Mouse (Mus musculus): ENCODE results near the gene Fam163a.

DNA sequence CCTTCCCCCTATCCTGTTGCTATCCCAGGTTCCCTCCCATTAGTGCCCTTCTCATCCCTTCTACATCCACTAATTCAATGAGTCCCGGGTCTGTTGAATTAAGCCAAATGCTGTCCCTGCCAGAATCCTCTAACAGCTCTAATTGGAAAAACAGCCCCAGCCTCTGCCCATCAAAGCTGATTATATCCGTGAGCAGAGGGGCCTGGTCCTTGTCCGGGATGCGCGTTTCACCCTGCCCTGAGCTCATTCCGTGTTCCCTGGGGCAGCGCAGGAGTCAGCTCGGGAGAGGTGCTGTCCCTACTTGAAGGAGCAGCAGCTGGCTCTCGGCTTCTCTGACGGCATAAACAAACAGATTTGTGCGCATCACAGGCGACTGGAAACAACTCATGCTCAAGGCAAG is 93.1 kb downstream of the Fam163a start:
- TF ChIP-seq POLR2A (IDR thresholded peaks at IDR 0.05; ENCODE audit: borderline replicate concordance, extremely low read depth, low read depth, low read length) (no peak), CTCF (IDR thresholded peaks at IDR 0.05; ENCODE audit: insufficient read depth, low read length) (no peak)
